Mouse (Mus musculus) bone marrow, adult 2 months (tissue): Measurements from ENCODE around the gene Tmcc3.

Experiments used
- CTCF ChIP-seq: fragments of 200-500 bp; IDR thresholded peaks from 2 replicates; pipeline ENCODE4 v1.5.1; 2011; ENCODE audit warnings: low read length, control low read depth; ENCODE audit not compliant: control insufficient read depth, insufficient read depth
- POLR2A ChIP-seq: fragments of 200-500 bp; IDR thresholded peaks from 2 replicates; pipeline ENCODE4 v1.6.1; 2011; ENCODE audit warnings: low read depth, mild to moderate bottlenecking, control low read depth, low read length, borderline replicate concordance; ENCODE audit not compliant: control insufficient read depth

- no peak for TF ChIP-seq CTCF
- no peak for TF ChIP-seq POLR2A
Measured at GRCm38 (mm10) chr10:94356504-94357169, 44.9 kb downstream of the Tmcc3 start.
